Mouse (Mus musculus) adrenal gland, postnatal 4 days (tissue): ENCODE measurements at regions not wholly inside any gene's neighbourhood (a gene's known extent, or its start where the extent isn't known, plus 50 kb on each side); places are given as distances from the start of the nearest gene placed in this dataset.

ENCODE experiments used
- DNase-seq, 2 experiments: peaks; one replicate each; pipeline ENCODE4 v3.0.0; 2021 to 2022; ENCODE audit warnings: low spot score in 2 of 2, mixed read lengths in 2 of 2

DNA sequence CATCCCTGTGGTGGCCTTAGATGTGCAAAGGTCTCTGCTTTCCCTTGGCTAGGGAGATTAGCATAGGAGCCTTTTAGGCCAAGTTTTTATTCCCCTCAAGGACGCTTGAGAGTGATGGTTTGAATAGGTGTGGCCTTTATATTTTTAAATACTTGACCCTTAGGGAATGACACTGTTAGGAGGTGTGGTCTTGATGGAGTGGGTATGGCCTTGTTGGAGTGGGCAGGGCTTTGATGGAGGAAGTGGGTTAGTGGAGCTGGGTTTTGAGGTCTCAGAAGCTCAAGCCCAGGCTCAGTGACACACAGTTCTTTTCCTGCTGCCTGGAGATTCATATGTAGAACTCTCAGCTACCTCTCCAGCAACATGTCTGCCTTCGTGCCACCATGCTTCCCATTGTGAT lies 334.4 kb upstream of the Smim15 start:
- no peak for DNase-seq

DNA sequence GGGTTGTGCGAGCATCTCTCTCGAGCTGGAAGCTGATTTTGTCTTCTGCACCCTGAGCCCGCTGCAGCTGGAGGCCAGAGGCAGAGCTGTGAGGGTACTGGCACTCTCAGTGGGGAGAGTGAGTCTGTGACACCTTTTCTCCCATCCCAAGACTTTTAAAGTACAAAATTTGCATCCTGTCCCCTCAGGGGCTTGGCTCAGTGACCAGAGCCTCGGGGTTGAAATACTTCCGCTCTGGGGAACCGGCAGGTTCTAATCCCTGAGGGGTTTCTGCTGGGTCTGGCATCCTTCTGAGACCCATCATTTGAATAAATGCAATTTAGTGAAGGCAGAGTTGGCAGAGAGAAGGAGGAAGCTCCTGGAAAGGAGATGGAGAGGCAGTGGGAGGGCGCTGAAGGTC lies 340.5 kb upstream of the Smim15 start:
- DNase-seq: no peak

DNA sequence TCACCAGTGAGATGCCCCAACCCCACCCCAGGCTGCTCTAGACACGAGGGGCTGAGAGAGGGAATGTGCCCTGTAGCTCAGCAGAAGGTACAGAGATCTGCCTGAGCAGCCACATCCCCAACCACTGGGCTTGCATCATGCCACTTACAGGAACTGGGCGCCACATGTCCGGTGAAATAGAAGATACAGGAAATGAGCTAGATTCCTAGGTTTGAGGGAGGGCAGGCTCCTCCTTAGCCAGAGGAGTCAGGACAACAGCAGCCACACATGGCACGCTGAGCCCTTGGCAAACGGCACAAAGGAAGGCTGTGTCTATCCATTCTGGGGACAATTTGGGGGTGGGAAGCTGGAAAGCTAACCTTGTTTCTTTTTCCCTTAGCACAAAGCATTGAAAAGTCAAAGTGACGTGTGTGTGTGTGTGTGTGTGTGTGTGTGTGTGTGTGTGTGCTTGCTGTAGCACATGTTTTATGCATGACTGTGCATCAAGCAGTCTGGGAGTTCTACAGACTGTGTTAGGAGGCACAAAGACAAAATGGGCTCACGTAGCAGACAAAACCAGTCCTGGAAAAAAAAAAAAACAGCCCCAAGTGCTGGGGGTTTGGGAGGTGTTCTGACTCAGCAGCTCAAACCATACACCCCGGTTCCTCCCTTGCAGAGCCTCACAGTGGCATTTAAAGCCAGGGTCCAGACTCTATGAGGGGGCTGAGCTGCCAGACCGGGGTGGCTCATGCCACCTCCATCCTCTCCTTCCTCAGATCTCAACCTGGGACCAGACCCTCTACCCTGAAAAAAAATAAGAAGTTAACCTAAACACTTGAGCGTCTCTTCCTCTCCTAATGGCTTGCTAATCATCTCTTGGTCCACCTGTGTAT lies 343.7 kb upstream of the Smim15 start:
- no peak for DNase-seq

DNA sequence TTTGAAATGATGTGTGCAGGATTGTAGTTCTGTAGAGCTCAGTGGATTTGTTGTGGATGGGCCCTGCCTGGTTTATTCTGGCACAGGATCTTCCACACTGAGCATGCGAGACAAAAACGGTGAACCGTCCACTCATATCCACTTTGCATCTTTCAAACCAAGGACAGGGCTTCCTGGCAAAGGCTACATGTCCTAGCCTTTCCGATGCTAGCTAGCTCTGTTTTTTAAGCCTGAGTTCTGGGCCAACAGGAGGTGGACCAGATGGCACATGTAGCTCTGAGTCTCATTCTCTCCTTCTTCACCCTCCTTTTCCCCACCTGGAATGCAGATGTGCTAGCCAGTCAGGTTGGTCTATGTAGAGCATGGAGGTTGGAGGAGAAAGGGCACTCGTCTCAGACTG lies 345.0 kb upstream of the Smim15 start:
- no peak for DNase-seq

DNA sequence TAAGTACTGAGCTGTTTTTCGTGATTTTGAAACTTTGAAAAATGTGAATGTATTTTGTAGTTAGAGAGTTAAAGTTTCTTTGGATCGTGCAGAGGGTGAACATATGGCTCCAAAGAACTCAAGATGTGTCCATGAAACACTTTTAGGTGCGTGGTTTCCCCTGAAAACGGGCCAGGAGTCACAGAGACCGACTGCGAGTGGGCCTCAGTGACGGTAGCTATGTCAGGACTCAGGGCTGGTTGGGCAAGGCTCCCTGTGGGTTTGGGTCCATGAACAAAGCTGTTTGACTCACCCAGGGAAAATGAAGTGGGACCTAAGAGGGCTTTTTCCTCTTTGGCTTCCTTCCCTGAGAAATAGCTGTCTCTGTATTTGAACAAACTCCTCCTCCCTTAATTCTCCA lies 345.9 kb upstream of the Smim15 start:
- DNase-seq: no peak

DNA sequence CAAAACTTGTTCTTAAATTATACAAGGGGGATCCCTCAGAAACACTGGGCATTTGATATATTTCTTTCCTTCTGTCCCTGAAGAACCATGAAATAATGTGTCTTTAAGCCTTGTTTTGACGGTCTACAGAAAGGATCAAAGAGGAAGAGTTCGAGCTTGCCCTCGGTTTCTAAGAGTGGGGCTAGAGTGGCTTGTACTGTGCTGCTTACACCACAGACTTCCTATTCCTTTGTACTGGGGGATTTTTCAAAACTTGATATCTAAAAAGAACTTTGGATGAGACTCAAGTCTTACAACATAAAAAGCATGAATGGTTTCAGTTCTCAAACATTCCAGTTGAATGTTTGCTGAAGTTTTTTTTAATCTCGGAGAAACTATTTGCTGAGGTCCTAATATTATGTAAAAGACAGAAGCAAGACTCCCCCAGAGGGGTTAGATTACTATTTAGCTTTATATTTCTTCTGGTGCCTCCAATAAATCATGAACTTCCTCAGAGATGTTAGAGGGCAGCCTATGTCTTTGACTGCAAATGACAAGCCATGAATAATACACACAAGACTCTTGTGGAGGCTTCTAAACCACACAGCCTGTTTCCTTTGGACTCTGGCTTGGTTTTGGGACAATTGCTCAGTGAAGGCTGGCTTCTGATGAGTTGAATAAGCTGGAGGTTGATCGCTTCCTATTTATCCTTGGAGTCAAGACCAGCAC lies 352.0 kb upstream of the Smim15 start:
- DNase-seq: no peak

DNA sequence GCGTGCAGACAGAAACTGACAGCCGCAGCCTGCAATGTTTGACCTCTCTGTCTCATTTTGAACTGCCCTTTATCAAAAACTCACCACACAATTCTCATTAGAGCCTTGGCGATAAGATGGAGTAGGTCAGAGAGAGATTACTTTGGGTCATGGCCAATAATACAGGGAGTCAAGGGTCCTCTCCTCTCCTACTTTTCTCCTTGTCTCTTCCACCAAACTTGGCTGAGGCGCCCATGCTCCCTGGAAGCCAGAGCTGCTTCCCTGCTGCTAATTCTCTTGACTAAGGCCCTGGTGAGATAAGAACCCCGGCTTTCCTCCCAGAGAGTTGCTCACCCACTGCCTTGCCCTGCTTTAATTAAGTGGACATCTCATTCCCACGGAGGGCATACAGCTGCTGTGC lies 355.3 kb upstream of the Smim15 start:
- DNase-seq: no peak

DNA sequence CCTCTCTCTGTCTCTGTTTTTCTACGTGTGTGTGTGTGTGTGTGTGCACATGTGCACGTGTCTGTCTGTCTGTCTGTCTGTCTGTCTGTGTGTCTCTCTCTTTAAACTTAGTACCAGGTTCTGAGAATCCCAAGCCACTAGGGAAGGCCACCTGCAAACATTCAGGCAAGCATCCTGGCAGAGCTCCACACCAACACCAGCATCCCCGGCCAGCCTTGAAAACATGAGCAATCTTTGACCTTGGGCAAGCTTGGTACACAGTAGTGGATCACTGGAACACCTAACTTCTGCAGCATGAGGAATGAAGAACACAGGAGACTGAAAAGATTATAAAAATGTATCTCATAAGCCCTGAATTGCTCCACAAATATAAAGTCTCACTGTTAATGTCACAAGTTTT lies 359.0 kb upstream of the Smim15 start:
- DNase-seq: no peak

DNA sequence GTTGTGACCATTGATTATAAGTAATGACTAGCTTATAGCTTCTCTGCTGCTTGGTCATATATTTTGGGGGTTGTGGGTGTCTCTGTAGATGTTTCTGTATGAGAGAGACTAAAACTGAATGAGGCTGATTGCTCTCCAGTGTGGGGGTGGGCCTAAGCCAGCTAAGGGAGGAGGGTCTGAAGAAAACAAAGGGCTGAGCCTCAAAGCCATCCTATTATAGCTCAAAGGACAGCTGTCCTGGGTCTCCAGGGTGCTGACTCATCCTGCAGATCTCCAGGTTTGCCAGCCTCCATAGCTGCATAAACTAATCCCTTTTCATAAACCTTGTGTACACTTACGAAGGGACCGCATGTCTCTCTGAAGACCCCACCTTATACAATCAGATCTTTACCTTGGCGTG lies 360.3 kb upstream of the Smim15 start:
- no peak for DNase-seq

DNA sequence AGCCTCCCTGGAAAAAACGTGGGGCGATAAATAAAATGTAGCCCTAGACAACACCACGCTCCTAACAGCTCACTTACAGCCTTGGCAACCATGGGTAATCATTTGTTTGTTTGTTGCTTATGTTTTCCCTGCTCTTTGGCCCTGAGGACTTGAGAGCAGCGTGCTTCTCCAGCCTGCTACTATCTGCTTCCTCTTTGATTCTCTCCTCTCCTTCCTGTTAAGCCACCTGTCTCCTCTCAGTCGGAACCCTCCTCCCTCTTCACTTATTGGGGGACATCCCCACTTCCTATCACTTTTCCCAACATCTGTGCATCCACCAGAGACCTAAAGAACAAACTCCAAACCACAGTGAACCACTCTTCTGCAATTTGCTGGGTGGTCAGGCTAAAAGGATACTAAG lies 362.5 kb upstream of the Smim15 start:
- DNase-seq: no peak

DNA sequence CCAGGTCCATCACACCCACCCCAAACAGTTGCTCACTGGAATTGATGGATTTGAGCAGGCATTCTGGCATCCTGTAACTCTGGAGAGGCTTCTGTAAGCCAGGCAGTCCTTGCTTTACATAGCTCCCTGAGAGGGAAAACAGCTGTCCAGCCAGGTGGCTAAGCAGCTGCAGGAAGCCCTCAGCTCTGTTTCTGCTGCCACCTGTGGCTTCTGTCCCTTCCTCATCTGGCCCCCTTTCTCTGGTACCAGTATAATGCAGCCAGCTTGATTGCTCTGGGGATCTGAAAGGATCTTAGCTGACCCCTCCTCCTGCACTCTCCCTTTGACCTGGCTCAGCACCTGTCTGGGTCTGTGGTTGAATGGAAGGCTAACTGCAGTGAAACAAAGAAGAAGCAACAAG lies 365.4 kb upstream of the Smim15 start:
- DNase-seq: no peak

DNA sequence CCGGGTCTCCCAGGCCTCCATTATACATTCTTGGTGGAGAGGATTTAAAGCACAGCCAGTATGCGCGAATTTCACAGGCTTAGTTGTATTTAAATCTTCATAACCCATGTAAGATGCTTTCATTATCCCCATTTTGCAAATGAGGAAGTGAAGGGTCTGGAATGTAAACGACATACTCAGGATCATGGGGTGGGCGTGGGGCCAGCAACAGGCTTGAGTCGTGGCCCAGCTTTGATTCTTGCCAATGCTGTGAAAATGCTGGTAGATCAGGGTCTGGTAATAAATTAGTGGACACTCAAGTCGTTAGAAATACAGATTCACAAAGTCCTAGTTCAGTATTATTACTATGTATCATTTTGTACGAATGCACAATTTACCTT lies 367.2 kb upstream of the Smim15 start:
- DNase-seq: no peak

DNA sequence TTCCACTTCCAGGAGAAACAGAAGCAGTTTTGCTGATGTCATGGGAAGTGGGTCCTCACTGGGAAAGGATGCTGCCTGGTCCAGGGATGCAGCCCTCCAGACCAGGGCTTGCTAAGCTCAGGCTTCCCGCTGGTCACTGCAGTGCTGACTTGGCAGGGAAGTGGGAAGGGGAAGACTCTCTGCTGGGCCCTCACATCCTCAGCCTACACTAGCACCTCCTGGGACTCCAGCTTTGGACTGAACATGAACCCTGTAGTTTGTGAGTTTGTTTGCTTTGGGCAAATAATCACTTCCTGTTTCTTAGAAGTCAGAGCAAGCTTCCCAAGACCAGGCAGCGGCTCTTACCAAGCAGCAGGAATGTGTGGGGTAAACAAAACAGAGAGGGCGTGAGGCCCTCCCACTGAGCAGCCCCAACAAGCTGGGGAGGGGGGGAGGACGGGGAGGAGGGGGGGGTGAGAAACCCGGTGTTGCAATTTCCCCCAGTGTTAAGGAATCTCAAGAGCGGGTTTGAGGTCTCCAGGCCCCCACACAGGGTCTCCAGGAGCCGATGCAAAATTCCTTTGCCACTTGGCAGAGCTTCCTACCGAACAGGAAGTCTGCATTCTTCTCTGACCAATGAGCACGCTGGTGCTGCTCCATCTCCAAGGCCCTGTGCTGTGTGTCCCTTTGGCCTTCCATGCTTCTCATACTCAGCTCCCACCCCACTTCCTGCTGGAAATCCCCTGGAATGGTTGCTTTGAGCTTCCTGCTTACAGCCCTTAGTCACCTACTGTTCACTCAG lies 367.7 kb upstream of the Smim15 start:
- DNase-seq: no peak

DNA sequence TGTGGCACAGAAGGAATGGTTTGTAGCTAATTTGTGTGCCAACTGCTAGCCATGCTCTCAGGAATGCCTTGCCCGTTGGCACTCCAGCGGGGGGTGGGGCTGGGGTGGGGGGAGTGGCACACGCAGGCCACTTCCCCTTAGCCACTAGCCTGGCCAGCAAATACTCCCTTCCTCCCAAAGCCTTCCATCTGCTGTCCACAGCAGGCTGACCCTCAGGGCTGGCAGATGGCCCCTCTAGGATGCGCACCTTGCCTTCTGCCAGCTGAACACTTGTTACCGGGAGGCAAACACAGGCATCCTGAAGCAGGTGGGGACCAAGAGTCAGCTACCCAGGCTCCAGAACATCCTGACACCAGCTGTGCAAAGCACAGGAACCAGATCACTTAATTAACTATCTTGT lies 372.1 kb upstream of the Smim15 start:
- DNase-seq: no peak

DNA sequence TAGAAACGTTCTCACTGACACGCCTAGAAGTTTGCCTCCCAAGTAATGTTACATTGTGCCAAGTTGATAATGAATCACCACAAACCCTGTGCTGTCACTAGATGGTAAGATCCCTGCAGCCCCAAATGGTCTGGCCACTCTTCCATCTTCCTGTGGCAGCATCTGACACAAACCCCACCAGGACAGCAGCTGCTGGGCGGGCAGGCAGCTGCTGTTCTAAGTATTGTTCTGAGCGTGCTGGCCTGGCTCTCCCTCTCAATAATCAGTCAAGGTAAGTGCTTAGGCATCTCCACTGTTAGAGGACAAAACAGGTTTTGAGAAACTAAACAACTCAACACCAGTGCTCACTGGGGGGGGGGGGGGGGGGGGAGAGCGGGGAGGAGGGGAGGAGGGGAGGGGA lies 375.7 kb upstream of the Smim15 start:
- DNase-seq: no peak

DNA sequence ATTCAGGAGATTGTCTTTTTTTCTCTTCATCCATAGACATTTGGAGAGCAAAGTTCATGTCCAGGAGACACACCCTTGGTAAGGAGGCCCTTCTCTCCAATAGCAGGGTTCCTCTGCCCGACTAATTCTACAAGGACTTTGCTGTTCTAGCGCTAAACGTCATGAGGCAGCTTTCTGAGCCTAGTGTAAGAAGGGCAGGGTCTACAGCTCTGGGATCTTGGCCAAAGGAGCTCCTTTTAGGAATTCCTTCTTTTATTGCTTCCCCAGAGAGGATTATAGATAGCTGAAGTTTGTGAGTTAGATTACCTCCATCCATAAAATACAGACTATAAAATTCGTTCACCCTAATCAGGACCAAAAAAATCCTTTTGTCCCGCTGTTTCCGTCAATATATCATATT lies 378.5 kb upstream of the Smim15 start:
- DNase-seq: no peak

DNA sequence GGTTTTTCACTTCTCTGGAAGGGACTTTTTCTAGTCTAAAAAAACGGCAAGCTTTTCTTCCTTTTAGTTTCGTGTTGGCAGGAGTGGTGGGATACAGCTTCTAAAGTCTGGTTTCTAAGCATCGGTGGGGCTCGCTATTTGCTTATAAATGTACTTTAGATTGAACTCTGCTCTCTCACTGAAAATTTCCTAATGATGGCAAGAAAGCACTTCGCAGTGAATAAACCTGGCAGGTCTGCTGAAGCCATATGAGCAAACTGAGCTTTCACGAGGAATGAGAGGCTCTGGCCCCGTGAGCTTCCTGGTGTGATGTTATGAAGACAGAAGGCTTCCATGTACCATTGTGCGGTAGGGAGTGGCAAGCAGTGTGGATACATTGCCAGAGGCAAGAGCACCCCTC lies 380.0 kb upstream of the Smim15 start:
- no peak for DNase-seq

DNA sequence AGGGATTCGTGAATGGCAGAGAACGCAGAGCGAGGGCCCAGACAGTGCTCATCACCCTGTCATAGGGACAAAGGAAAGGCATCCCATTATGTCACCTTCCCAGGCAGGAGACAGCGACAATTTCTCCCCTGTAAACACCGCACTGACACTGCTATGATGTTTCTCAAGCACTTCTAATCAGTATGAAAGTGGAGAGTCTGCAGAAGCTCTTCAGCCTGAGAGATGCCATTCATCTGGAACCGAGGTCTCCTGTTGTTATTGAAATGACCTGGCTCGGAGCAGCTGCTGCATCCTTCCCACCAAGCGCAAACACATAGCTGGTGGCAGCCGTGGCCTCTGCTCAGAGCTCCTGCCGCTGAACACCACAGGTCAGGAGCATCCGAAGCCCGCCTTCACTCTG lies 380.5 kb upstream of the Smim15 start:
- DNase-seq: no peak

DNA sequence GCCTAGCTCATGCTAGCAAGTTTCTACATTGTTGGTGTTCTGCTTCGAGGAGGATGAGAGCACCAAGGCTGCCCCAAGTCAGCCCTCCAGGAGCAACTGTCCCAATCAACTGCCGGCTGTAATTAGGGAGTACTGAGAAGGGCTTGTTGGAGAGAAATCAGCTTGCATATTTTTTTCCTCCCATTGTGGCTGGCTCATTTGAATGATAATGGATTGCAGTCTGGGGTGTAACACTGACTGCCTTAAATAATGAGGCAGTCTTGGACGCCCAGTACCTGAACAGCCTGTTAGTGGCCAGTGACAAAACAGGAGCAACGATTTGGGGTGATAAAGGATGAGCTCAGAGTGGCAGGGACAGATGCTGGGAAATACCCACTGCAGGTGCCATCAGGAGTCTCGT lies 382.8 kb upstream of the Smim15 start:
- DNase-seq: no peak

DNA sequence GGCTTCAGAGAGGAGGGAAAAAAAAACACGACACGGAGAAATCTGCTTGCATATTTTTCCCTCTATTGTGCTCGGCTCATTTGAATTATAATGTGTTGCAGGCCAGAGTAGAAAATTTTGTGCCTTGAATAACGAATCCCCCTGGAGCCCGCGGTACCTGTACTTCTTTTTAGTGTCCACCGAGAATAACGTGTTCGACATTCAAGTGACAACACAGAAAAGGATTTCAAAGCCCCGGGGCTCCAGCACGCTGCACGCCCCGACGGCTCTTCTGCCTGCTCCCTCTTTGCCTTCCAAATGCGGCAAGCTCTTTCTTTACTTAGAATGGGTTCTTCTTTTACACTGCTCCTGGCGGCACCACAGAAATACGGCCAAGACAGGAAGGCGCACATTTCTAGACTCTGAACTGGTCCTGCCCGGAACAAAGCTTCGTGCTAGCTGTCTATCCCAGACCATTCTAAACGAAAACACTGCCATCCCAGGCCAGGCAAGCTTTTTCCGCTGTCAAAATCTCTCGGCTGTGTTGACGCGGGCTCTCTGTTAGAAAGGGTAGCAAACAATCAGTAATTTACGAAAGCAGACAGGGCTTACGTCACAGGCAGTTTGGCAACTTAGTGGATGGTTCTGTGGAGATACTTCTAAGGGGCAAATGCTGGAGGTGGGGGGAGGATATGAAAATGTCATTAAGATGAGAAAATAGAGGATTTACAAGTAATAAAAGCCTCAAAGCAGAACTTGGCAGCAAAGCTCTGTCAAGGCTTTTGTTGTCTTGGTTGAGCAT lies 398.2 kb upstream of the Smim15 start:
- DNase-seq: no peak

DNA sequence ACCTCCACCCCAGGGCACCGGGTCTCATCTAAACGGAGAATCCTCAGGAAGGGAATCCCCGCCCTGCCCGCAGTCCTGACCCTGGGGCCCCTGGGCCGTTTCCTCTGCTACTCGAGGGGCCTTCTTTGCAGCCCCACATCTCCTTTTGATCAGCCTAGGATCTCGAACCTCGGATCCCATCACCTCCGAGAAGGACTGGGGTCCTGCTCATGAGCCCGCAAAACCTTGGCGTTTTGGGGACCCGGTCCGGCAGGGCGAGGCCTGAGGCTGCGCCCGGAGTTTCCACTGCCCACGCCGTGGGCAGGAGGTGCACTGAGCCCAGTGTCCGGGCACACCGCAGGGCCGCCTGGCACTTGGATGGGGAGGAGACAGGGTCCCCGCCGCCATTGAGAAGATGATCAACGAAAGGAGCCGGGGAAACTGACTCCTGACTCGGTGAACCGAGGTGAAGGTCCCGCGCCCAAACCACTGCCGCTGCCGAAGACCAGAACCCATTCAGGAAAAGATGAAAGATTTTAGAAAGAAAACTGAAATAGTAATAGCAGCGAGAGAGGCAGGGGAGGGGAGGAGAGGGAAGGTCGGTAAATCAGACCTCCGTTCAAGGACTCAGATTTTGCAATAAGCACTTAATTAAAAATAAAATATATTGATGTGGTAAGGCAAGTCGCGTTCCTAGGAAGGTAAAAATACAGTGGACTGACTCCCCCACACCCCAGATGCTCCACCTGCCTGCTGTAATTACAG lies 399.0 kb upstream of the Smim15 start:
- no peak for DNase-seq
